Mouse (Mus musculus) liver, embryonic 16.5 days (tissue): ENCODE results near the gene Rad54l2. TPM values are rescaled to one million over a fixed set of nuclear protein-coding genes. Genes with fewer than 3 reads are reported as not detected.

Source experiments
- ATAC-seq: fragments of 200-750 bp; cut with Nextera tagmentation; 2 replicates; pipeline ENCODE4 v1.8.0; 2017; ENCODE audit warnings: low read depth, mild to moderate bottlenecking, moderate number of reproducible peaks, moderate library complexity
- H3K27ac ChIP-seq: fragments of 300-500 bp; sonication (generic); 2 replicates; pipeline ENCODE4 v1.5.1; 2014; ENCODE audit warnings: mild to moderate bottlenecking, low read length
- H3K27me3 ChIP-seq: fragments of 300-500 bp; sonication (generic); 2 replicates; pipeline ENCODE4 v1.6.1; 2014; ENCODE audit warnings: low read depth, low read length, mixed read lengths; ENCODE audit not compliant: control insufficient read depth, insufficient read depth
- H3K36me3 ChIP-seq: fragments of 300-500 bp; sonication (generic); 2 replicates; pipeline ENCODE4 v1.6.1; 2014; ENCODE audit warnings: mild to moderate bottlenecking; ENCODE audit not compliant: control insufficient read depth, insufficient read depth
- H3K4me1 ChIP-seq: fragments of 300-500 bp; sonication (generic); 2 replicates; pipeline ENCODE4 v1.6.1; 2014; ENCODE audit warnings: low read depth, low read length, mixed read lengths; ENCODE audit not compliant: control insufficient read depth
- H3K4me2 ChIP-seq: fragments of 300-500 bp; sonication (generic); 2 replicates; pipeline ENCODE4 v1.6.1; 2014; ENCODE audit warnings: low read depth, low read length, mixed read lengths
- H3K4me3 ChIP-seq: fragments of 300-500 bp; sonication (generic); 2 replicates; pipeline ENCODE4 v1.5.1; 2014; ENCODE audit warnings: low read depth, mild to moderate bottlenecking, low read length
- H3K9ac ChIP-seq: fragments of 300-500 bp; sonication (generic); 2 replicates; pipeline ENCODE4 v1.6.1; 2014; ENCODE audit warnings: low read depth, low read length
- H3K9me3 ChIP-seq: fragments of 300-500 bp; sonication (generic); replicated peaks from 2 replicates; pipeline ENCODE4 v1.6.1; 2016; ENCODE audit warnings: low read length; ENCODE audit not compliant: control insufficient read depth
- WGBS: fragments of 180-500 bp; shearing (Covaris S2); extraction: QIAGEN DNeasy Blood & Tissue Kit; methylation state at CpG from one replicate; pipeline ENCODE4 v1.1.7; 2014; ENCODE audit not compliant: insufficient replicate concordance; 5-methylcytosine and 5-hydroxymethylcytosine counted together
- polyA plus RNA-seq: library from polyadenylated mRNA; unstranded; fragments of >200 nt; fragmentation: Nextera tagmentation; extraction: Ambion mirVana; gene quantifications from 2 replicates; pipeline ENCODE4 v1.2.1, GENCODE M21; 2015

The Rad54l2 gene
- polyA plus RNA-seq, 1 experiment from 2014 or later: 1.5 TPM

DNA sequence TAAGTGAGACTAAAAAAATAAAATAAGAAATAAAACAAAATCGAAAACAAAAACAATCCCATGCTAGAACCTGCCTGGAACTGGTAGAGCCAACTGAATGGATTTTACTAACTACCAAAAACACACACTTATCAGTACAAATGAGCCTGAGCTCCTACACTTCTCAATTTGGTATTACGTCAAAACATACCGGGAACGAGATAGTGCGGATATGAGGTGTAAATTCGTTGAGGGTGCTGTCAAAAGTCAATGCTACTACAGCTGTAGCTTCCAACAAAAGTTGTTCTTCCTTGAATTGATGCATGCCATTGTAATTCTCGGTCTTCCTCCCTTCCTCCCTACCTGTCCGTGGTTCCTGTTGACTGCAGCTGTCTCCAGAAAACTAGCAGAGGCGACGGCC lies 369 bp upstream of the Rad54l2 start:
- Histone ChIP-seq H3K27ac (0 out of 2 replicates have a peak overlapping the region, but pooled peaks have one; percentile 6), H3K9ac (peak overlapping the region; percentile 100), H3K27me3 (no peaks in the 10 kb centered on the region), H3K4me3 (peak overlapping the region; percentile 99), H3K36me3 (no peaks in the 10 kb centered on the region), H3K4me1 (peaks cover 15% of the 10 kb centered on the region), H3K4me2 (peak overlapping the region; percentile 86), H3K9me3 (no peaks in the 10 kb centered on the region)
- ATAC-seq: 0 out of 2 replicates have a peak, but pooled peaks have one; percentile 19
- WGBS: 3% methylated on average over 10 of the region's 10 CpGs

DNA sequence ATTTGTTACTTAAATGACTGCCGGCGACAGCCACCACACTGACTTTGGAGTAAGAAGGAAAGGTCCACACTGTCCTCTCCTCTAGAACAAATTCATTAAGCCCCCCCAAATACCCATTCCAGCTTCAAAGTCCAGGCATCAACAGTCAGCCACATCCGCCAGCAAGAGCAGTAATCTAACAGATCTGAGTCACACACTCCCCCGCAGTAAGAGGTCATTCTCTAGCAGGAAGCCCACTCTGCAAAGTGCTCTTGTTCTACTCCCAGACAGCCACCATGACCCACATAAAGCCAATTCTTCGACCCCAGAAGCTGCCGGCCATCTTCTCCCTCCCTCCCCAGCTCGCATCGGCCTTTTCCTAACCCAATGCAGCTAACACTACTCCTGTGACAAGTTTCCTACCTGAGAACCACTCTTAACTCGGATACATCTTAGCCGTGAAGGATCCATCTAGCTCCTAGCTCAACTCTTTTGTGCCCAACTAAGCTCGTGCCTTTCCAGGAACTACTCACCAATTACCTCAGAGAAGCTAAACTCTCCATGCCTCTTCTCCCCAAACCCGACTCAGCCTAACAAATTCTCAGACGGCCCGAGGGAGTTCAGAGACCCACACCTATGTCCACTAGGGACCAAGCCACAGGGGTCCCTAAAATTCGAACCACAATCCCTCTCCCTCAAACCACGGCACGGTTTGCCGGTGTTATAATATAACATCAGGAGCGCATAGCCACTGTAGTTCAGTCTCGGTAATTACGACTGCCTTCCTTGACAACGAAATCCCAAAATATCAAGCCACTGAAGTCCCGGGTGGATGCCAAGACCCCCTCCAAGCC lies 799 bp downstream of the Rad54l2 start:
- H3K36me3 ChIP-seq: no peaks in the 10 kb centered on the region
- H3K9me3 ChIP-seq: no peaks in the 10 kb centered on the region
- ATAC-seq: no peak
- WGBS: 4% methylated on average over 23 of the region's 23 CpGs
- H3K4me3 ChIP-seq: peak overlapping the region; percentile 99
- H3K9ac ChIP-seq: peak overlapping the region; percentile 100
- peak overlapping the region; percentile 86 for H3K27ac ChIP-seq
- H3K4me1 ChIP-seq: peaks cover 15% of the 10 kb centered on the region
- no peaks in the 10 kb centered on the region for H3K27me3 ChIP-seq
- H3K4me2 ChIP-seq: peak overlapping the region; percentile 86

DNA sequence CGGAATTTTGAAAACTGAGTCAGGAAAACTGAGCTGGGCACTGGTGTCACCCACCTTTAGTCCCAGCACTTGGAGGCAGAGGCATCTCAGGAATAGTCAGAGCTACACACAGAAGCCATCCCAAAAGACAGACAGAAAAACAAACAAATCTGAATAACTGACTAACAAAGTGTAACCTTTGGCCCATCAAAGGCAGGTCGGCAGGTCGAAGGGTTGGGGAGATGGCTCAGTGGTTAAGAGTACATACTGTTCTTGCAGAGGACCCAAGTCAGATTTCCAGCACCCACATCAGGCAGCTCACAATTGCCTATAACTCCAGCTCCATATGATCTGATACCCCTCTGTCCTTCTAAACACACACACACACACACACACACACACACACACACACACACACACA lies 3.8 kb downstream of the Rad54l2 start:
- Histone ChIP-seq H3K27ac (no peak overlapping the region), H3K9ac (no peak overlapping the region), H3K4me2 (no peak overlapping the region), H3K27me3 (no peaks in the 10 kb centered on the region), H3K4me3 (no peak overlapping the region), H3K4me1 (peaks cover 15% of the 10 kb centered on the region), H3K36me3 (no peaks in the 10 kb centered on the region), H3K9me3 (no peaks in the 10 kb centered on the region)
- WGBS: 58% methylated on average over 3 of the region's 3 CpGs
- no peak for ATAC-seq

GRCm38 (mm10) chr9:106783554-106783953 lies 5.4 kb downstream of the Rad54l2 start:
- Histone ChIP-seq H3K4me1 (peaks cover 10% of the 10 kb centered on the region), H3K4me2 (no peak overlapping the region), H3K9ac (no peak overlapping the region), H3K36me3 (no peaks in the 10 kb centered on the region), H3K4me3 (no peak overlapping the region), H3K27me3 (no peaks in the 10 kb centered on the region), H3K9me3 (no peaks in the 10 kb centered on the region), H3K27ac (no peak overlapping the region)
- 77% methylated on average over 2 of the region's 2 CpGs for WGBS
- no peak for ATAC-seq

DNA sequence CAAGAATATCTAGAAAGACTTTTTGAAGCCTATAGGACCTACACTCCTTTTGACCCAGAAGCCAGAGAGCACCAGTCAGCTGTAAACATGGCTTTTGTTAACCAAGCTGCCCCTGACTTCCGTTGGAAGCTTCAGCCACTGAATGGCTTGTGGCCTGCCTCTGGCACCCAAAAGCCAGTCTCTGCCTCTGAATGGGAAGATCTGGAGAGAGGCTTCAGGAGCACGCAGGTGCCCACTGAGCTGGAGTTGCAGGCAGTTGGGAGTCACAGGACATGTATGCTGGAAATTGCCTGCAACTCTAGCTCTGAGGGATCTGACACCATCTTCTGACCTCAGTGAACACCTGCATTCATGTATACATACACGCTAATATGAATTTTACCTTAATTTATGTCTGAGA lies 8.9 kb downstream of the Rad54l2 start:
- WGBS: 76% methylated on average over 3 of the region's 3 CpGs
- H3K9me3 ChIP-seq: no peaks in the 10 kb centered on the region
- no peak overlapping the region for H3K4me2 ChIP-seq
- no peaks in the 10 kb centered on the region; the same call in 1 of the 2 replicates for H3K4me1 ChIP-seq
- no peak for ATAC-seq
- H3K36me3 ChIP-seq: no peaks in the 10 kb centered on the region
- H3K27me3 ChIP-seq: no peaks in the 10 kb centered on the region
- H3K4me3 ChIP-seq: no peak overlapping the region
- H3K27ac ChIP-seq: no peak overlapping the region
- H3K9ac ChIP-seq: no peak overlapping the region

GRCm38 (mm10) chr9:106778319-106778718 lies 10.7 kb downstream of the Rad54l2 start:
- Histone ChIP-seq H3K4me2 (no peak overlapping the region), H3K27me3 (no peaks in the 10 kb centered on the region), H3K36me3 (no peaks in the 10 kb centered on the region), H3K4me1 (peaks cover 3% of the 10 kb centered on the region), H3K27ac (no peak overlapping the region), H3K9me3 (no peaks in the 10 kb centered on the region), H3K9ac (no peak overlapping the region), H3K4me3 (no peak overlapping the region)
- WGBS: 66% methylated on average over 4 of the region's 4 CpGs
- ATAC-seq: no peak

GRCm38 (mm10) chr9:106777423-106777822 lies 11.6 kb downstream of the Rad54l2 start:
- Histone ChIP-seq H3K27ac (no peak overlapping the region), H3K4me1 (peaks cover 5% of the 10 kb centered on the region), H3K9me3 (no peaks in the 10 kb centered on the region), H3K9ac (no peak overlapping the region), H3K4me2 (no peak overlapping the region), H3K36me3 (no peaks in the 10 kb centered on the region), H3K4me3 (no peak overlapping the region), H3K27me3 (no peaks in the 10 kb centered on the region)
- 67% methylated on average over 3 of the region's 3 CpGs for WGBS
- no peak for ATAC-seq

DNA sequence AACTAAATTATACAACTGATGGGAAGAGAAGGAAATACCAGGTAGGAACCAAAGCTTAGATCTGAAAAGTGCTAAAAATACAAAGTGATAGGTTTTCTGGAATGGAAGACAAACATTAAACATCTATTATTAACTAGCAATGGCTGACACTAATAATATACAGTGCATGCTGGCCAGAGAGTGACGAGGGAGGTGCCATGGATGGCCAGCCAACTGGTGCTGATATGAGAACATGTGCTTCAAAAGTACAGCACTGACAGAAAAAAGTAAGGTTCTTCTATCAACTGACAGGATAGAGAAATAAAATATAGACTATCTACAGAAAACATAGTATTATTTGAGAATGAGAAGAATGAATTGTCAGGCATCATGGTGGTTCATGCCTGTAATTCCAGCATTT lies 12.9 kb downstream of the Rad54l2 start:
- Histone ChIP-seq H3K9ac (no peak overlapping the region), H3K4me2 (no peak overlapping the region), H3K4me3 (no peak overlapping the region), H3K36me3 (no peaks in the 10 kb centered on the region), H3K4me1 (peaks cover 5% of the 10 kb centered on the region), H3K27me3 (no peaks in the 10 kb centered on the region), H3K27ac (no peak overlapping the region), H3K9me3 (no peaks in the 10 kb centered on the region)
- 30% methylated on average over 1 of the region's 1 CpGs for WGBS
- no peak for ATAC-seq

- no peak for ATAC-seq
Measured at GRCm38 (mm10) chr9:106771770-106772169, 17.2 kb downstream of the Rad54l2 start.

More at GRCm38 (mm10) chr9:106771770-106772169, 17.2 kb downstream of the Rad54l2 start:
- no peaks in the 10 kb centered on the region for H3K27me3 ChIP-seq
- H3K4me3 ChIP-seq: no peak overlapping the region
- no peak overlapping the region for H3K9ac ChIP-seq
- H3K4me2 ChIP-seq: no peak overlapping the region
- no peaks in the 10 kb centered on the region for H3K36me3 ChIP-seq
- H3K27ac ChIP-seq: no peak overlapping the region
- H3K4me1 ChIP-seq: peaks cover 13% of the 10 kb centered on the region
- no peaks in the 10 kb centered on the region for H3K9me3 ChIP-seq
- WGBS: 80% methylated on average over 2 of the region's 2 CpGs
